Mouse (Mus musculus) left cerebral cortex, adult 6 months (tissue): ENCODE results near the gene Clca4b. TPM values are rescaled to one million over a fixed set of nuclear protein-coding genes. Genes with fewer than 3 reads are reported as not detected.

Source experiments
- long read RNA-seq, 2 experiments: library from polyadenylated mRNA; unstranded; transcript quantifications; one replicate each; pipeline ENCODE4 v2.0.0; 2019 to 2020
- polyA plus RNA-seq: library from polyadenylated mRNA; unstranded; fragments of <200 nt; fragmentation: Nextera tagmentation; gene quantifications from 2 replicates; pipeline ENCODE4 v1.2.3, GENCODE M21; 2021

Gene Clca4b
- not detected in 2 replicates for polyA plus RNA-seq
- long read RNA-seq, experiment 1: 0 reads
- long read RNA-seq, experiment 2: 0 reads

DNA sequence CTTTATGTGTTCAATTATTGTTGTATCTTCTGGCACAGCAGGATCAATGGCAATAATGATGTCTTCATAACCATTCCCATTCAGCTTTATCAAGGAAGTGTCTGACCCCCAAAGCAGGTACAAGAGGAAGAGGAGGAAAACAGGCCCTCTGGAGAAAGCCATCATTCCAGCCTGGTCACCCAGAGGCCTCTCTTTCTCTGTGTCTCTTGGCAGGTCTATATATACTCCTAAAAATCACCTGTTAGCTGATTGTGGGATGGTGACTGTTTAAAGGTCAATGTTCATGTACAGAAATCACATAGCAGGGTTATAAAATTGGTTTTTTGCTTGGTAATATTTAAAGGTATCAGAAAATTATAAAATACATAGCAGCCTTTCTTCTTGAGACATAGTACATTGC is at the start of gene Clca4b:
Gene Clca4b (minus strand): TSS at position 195 of the 400 bp plus-strand sequence.

DNA sequence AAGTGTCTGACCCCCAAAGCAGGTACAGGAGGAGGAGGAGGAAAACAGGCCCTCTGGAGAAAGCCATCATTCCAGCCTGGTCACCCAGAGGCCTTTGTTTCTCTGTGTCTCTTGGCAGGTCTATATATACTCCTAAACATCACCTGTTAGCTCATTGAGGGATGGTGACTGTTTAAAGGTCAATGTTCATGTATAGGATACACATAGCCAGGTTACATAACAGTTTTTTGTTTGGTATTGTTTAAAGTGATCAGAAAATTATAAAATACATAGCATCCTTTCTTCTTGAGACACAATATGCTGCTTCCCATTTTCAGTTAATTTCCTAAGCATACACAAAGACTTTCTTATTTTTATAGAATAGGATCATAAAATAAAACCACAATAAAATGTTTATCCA is 42.6 kb upstream of the Clca4b start, which contains the start of gene Clca4a:
Gene Clca4a (minus strand): TSS at position 101 of the 400 bp plus-strand sequence.

Other genes with a start within 250 kb of the Clca4b start
- 40.5 and 68.8 TPM in 2 replicates for gene Sh3glb1, start 212.2 kb downstream of the Clca4b start, polyA plus RNA-seq
- gene Clca3a1, start 171.6 kb downstream of the Clca4b start, polyA plus RNA-seq: 0.06 and 0.17 TPM in 2 replicates
- 0.07 TPM in 1 of 2 replicates, not detected in the other for gene Clca3a2, start 113.0 kb downstream of the Clca4b start, polyA plus RNA-seq
- gene Clca3b, start 83.2 kb downstream of the Clca4b start, polyA plus RNA-seq: not detected in 2 replicates
- gene Clca4a, start 42.5 kb upstream of the Clca4b start, polyA plus RNA-seq: not detected in 2 replicates
- gene Clca1, start 100.2 kb upstream of the Clca4b start, polyA plus RNA-seq: not detected in 2 replicates
- gene Clca2, start 166.9 kb upstream of the Clca4b start, polyA plus RNA-seq: not detected in 2 replicates
- 4.2 and 4.8 TPM in 2 replicates for gene Odf2l, start 186.1 kb upstream of the Clca4b start, polyA plus RNA-seq